Mouse (Mus musculus) kidney, adult 2 months (tissue): ENCODE results near the gene Rxfp1.

ENCODE experiments used
- CTCF ChIP-seq: fragments of 200-500 bp; conservative IDR thresholded peaks from 2 replicates; pipeline ENCODE4 v1.5.1; 2011; ENCODE audit warnings: low read depth, mild to moderate bottlenecking, control low read depth, low read length, moderate library complexity, mixed read lengths; ENCODE audit not compliant: insufficient read depth, insufficient read length
- POLR2A ChIP-seq: fragments of 200-500 bp; IDR thresholded peaks from one replicate; pipeline ENCODE4 v1.6.1; 2011; ENCODE audit warnings: low read depth, low read length, control low read depth

- no peak for TF ChIP-seq POLR2A
- TF ChIP-seq CTCF, result no peak
These were observed 85.6 kb downstream of the Rxfp1 start for GRCm38 (mm10) chr3:79652129-79652528.
